Mouse (Mus musculus) forelimb bud, embryonic 11.5 days (tissue): ENCODE measurements at regions not wholly inside any gene's neighbourhood (a gene's known extent, or its start where the extent isn't known, plus 50 kb on each side); places are given as distances from the start of the nearest gene placed in this dataset.

Experiments
- DNase-seq: peaks from one replicate; pipeline ENCODE4 v3.0.0-alpha.2; 2012; ENCODE audit warnings: low read depth, low spot score

DNA sequence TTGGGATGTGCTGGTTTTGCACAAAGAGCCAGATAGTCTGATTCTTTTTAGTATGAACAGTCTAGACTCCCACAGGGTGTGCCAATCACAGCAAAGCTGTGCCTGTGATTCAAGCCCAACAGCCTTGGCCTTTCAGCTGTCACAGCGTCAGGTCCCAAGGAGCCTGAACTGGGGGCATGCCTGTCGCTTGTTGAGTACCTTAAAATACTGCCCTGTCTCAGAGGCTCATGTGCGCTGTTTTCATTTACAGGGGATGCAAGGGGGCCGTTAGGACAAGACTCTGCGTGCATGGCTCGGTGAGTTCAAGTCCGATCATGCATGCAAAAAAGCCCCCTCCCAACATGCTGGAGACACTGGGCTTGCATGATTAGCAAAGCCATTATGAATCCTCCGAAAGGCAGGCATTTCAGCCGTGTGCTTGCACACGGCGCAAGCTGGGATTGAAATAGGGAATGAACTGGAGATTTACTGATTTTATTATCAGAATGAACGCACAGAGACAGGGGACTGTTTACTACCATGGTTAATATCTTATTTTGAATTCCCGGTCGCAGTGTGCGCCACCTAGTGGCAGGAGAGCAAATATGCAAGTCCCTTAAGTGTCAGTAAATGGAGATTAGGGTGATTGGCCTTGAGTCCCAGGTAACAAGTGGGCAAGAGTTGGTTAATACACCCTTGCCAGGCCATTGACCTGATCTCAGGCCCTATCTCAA, 332.8 kb upstream of the Camk1g start:
- peak; percentile 47 for DNase-seq

DNA sequence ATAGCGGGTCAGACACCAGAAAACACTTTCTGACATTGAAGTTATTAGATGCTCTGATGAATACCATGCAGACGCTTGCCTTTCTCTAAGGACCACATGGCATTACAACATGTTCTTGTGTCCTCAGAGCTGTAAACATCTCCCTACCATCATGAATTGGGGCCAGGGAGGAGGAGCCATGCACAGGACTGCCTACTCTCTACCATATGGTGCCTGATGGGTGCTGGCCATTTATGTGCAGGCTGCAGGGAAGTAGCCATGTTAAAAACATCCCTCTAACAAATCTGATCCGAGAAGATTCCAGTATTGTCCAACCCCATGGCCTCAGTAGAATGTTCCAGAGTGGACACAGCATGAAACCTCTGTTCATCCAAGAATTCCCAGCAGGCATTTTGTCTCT, 330.1 kb upstream of the Camk1g start:
- no peak for DNase-seq

DNA sequence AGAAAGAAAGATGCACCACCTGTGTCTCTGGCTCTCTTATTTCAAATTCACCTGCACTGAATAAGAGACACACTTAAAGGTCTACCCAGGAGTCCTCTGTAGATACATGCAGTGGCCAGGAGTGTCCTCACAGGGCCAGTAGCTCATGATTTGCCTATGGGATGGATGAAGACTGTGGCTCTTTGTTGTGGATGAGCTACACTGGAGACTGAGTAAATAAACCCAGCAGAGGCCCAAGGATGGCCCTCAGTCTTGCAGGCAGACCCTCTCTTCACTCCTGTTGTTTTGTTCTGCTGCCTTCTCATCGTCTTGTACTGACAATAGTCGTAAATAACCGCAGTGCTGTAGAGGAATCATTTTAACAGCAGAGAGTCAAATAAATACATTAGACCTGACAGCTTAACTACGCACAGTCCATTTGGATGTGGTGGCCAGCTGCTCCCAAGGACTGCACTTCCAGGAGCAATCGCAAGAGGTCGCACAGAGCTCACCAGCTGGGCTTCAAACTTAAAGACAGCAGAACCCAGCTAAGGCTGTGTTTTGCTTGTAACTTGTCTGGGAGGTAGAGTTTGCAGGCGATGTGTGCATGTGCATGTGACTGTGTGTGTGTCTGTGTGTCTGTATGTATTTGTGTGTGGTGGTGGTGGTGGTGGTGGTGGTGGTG, 328.6 kb upstream of the Camk1g start:
- peak; percentile 77 for DNase-seq

DNA sequence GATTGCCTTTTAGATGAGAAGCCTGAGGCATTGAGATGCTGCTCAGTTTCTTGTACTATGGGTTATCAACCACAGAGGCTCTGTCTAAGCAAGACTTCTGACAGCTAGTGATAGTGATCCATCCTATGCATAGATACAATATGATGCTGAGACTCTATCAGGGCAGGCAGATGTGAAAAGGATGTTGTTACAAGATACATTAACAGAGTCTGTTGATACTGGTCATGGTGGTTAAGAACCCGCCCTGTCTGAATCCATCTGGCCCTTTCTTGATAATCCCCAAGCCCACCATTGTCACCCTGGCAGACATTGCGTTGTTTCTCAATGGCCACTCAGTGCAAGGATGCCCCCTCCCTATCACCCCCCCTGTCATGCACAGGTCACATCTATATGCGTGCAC, 327.8 kb upstream of the Camk1g start:
- DNase-seq = no peak

DNA sequence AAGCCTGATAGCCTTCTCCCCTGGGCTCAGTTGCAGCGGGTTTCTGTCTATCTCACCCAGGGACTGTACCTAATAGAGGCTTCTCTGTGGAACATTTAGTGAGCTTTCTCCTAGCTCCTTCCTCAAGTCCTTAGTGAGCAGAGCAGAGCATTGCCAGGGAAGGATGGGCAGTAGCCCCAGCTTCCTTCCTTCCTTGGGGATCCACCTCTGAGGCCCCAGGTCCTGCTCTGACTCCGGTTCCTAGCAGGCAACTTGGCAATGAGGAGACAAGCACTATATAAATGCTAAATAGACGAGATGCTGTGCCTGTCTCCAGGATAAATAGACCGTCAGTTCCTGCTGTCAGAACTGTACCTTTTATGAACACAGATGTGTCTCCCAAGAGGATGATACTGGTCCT, 326.9 kb upstream of the Camk1g start:
- DNase-seq = no peak

DNA sequence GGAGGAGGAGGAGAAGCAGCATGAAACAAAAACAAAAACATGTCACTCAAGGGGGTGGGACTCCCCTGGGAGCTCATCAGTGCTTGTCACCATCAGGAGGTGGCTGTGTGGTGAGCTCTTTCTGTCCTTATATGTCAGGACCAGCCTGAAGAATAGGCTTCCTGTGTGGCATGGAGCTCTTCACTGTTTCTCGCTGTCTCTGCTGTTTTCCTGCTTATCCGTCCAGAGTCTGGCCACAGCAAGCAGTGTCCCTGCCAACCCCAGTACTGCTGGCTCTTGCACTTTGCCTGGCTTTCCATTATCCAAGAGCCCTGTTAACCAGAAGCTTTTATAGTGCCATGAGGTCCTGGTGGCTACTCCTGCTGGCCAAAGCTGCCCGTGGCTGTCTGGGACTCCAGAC, 322.9 kb upstream of the Camk1g start:
- no peak for DNase-seq

DNA sequence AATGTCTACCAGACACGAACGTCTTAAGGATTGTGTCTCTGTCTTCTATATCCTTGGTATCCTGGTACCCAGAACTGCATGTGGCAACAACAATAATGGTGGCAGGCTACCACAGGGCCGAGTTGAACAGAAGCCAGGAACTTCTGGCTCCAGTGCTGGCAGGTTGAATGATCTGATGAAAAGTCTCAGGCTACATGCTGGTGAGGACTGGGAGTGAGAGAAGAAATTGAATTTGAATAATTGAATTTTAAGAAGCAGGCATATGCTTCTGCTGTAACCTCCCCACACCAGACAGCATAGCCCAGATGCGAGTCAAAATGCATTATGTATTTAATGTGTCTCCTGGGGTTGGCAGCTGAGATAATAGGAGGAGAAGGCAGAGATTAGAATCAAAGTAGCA, 319.5 kb upstream of the Camk1g start:
- DNase-seq = no peak

DNA sequence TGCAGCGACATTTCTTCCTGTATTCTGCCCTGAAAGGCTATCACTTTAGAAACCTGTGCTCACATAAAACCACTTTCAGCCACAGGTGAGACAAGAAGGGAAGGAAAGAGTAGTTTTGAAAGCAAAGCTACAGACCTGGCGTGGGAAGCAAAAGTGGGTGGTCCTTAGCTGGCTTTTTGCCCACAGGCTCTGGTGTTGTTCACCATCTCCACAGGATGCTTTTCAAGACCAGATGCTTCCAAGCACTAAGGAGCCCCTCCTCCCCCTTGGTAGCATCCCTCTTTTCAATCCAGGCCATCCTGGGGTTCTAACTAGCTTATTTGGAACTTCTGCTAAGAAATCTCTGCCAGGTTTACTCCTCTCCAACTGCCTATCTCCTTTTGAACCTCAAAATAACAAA, 312.8 kb upstream of the Camk1g start:
- DNase-seq = no peak

DNA sequence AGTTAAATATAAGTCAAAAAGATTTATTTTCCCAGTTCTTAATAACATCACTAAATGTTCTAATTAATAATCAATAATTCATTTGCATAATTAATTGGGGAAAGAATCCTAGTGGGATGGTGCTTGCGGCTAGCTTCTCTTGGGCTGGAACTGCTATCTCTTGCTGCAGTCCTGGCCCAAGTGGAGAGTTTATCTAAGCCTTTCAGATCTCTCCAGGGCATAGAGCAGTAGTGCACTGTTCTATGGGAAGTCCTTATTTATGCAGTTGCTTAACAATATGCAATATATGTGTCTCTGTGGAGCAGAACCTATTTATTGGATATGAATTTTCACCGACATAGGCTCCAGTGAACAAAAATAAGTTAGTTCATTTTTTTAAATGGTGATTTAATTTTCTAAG, 308.4 kb upstream of the Camk1g start:
- DNase-seq = no peak

DNA sequence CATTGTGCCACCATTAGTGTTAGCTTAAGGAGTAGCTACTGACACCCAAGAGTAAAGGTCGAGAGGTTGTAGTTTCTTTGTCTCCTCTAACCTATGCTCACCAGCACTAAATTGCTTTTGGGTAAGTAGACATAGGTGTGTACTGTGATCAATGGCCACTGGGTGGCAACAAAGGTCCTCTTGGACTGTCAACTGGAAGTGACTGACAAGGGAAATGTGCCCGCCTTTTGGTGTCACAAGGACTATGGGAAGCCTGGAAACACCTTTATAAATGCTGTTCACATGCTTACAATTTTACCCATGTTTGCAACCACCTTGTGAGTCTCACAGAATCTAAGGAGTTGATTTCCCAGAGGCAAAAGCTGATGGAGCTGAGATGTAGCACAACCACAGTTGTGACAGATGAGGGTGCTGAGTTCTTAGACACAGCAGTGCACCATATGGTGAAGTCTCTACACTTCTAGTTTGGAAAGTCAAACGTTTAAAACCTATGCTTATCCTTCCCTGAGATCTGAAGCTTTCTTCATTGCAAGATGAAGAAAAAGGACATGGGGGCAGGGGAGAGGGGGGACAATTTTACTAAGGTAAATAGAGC, 303.2 kb upstream of the Camk1g start:
- DNase-seq = peak; percentile 32

DNA sequence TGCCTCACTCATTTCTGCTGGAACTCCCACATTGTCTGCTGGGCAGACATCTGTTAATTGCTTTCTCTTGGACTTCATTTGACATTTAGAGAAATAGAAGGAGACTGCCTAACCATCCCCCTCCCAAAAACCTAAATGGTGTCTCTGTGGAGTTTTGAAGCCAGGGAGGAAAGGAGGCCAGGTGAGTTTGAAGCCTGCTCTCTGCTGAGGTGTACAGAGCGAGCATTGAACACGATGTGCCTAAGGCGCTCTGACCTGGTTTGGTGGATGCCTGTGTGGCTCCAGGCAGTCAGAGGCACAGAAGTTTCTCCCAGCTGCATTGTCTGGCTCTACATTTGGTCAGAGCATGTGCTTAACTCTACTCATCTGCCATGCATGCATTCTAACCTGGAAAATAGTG, 302.6 kb upstream of the Camk1g start:
- DNase-seq = no peak

DNA sequence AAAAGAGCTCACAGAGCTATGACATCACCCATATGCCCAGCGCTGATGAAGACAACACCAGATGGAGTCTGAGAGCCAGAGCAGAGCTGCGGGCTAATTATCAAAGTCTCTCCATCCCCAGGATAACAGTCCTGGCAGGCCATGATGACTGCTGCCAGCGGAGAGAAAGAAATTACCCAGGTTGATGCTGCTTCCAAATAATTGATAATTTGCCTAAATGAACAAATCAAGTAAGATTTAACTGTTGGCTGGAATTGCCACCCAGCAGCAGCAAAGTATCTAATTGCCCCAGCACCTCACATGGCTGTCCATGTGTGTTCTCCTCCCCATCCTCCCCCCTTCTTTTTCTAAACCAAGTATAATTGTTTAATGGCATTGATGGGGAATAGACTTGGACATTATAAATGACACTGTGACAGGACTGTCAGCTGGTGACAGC, 301.7 kb upstream of the Camk1g start:
- DNase-seq = no peak

DNA sequence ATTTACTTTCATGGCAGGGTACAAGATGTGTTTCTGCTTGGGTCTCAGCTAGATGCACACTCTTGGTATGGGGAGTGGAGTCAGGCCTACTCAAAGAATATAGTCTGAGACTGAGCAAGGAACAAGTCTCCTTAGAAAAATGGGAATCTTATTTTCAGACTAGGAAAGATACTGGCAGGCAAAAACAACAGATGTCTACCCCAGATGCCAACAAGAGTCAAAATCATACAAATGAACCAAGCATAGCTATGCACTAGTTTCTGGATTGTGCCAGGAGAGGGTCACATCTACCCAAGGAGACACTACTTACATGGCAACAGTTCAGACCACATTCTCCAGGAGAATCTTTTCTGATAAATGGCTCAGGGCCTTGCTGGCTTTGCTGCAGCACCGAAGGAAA, 300.9 kb upstream of the Camk1g start:
- no peak for DNase-seq

DNA sequence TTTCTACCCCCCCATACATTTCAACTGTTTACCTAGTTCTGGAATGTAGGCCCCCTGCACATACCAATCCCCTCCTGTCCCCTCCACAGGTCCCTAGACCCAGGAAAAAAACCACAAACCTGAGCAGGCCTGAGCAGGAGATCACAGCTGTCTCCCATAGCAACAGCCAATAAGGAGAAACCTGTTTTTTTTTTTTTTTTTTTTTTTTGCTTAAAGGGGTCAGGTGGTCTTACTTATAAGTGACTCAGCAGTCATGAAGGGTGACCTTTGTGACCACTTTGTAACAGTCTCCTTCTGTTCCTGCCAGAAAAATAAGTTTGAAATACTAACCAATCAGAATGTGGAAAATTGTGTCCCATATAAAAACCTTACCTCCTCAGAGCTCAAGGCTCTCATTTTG, 299.9 kb upstream of the Camk1g start:
- DNase-seq = no peak

DNA sequence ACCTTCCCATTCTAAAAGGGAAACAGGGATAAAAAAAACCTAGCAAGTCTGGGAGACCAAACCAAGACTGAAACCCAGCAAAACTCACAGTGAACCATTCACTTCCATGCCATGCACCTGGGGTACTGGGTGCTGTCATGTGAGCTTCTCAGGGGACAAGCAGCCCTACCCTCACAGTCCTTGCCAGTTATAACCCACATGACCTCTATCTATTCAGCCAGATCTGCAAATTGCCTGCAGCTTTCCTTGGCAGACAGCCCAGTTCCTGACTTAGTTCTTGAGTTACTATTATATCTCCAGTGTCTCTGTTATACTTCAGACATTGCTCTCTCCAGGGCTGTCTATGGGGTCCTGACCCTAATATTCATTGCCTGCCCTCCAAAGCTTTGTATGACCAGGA, 298.7 kb upstream of the Camk1g start:
- DNase-seq = no peak

DNA sequence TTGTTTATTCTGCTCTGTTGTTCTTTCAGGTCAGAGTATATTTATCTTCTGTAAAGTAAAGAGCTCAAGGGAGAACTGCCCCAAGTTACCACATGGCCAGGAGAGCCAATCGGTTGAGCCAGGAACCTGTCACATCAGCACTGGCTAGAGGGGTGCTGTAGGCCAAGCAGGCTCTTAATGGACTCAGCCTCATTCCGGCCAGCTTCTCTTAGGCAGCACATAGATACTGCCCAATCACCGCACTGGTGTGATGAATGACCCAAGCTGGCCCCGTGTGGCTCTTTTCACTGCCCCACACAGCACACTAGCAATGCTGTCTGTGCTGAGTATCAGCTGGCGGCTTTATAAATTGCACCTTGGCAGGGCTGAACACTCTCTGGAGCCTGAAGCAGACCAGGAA, 295.8 kb upstream of the Camk1g start:
- DNase-seq = no peak

DNA sequence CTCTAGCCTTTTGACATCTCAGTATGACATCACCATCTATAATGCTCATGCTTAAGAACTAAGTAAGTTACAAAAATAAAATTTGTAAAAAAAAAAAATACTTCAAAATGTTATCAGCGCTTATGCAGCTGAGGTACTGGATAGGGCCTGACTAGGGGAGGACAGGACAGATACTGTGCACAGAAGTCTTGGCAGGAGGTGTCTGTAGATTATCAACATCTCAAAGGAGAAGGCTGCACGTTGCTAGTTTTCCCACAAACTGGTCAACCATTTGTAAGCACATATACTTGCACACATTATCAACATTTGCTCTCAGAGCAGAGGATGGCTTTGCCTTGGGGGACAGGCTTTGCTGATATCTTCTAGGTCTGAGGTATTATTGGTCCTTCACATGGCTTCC, 294.5 kb upstream of the Camk1g start:
- no peak for DNase-seq

DNA sequence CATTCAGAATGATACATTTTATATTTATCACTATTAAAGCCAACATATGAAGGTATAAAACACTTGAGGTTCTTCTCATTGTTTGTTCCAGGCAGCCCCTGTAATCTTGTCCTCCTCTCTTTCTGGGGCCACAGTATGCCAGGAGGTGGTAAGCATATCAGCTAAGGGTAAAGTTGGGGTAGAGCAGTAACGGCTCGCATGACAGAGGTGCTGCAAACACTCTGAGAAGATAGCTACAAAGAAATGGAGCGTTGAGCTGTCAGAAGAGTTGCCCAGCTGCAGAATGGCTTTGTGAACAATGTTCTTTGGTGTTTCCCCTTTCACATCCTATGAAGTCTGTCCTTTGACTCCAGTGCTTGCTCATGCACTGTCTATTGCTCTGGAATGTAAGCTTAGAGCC, 293.5 kb upstream of the Camk1g start:
- DNase-seq = no peak

DNA sequence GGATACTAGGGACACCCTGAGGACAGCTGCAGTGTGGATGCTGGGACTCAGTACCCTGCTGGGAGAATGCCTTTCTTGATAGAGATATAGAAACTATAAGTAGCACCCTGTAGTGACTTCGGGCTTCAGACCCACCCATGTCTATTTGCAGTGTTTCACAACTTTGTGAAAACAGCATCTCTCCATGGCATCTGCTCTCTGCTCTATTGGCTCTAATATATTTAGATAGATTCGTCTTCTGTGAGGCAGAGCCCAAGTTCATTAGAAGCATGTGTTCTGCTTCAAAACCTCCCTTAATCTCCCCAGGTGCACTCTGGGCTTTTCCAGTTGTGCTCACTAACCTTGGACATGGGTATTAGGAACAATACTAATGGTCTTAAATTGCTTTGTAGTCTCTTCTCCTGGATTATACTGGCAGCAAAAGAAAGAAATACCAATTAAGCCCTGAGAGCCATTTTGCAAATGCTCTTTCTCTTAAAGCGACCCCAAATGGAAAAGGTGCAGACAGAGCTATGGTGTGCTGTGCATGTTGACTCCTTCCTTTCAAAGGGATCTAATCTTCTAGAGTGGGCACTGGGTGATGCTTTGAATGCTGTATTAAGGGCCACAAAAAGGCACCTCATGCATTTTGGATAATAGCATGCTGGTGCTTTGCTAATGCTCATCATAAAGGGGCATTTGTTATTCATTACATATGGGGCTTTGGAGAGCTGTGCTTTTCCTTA, 292.2 kb upstream of the Camk1g start:
- no peak for DNase-seq

DNA sequence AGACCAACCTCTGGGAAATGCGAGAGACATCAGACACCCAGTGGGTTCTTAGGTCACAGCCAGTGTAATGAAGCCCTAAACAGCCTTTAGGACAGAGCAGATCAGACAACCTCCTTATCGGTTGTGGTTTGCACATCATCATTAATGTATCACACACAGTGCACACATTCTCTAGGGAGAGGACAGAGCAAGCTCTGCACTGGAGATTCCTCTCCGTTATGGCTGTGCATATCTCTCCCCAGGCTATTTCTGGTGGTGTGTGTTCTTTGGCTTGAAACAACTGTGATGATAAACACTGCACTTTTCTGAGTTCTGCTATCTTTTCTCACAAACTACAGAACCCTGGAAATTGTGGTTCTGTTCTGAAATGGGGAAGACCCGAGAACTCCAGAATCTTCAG, 291.3 kb upstream of the Camk1g start:
- no peak for DNase-seq

DNA sequence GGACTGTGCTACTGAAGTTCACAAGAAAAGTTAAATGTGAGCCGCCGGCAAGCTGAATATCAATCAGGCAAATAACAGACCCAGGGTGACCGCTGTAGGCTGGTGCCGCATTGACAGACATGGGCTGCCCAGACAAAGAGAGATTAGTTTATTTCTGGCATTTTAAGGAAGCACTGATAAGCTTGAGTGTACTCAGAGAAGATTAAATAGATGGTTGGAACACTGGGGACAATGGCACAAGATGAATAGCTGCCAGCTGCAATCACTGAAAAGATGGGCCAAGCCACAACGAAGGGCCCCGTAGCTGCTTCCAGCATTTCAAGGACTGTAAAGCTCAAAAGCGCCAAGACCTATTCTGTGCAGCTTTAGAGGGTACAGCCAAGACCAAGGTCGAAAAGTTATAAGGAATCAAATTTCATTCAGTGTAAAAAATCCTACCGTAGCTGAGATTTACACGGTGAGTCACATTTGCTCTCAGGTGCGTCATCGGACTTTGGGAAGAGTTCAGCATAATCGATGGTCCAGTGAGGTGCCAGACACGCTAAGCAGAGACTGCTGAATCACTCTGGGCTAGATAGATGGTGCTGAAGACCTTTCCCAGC, 285.1 kb upstream of the Camk1g start:
- DNase-seq = no peak

DNA sequence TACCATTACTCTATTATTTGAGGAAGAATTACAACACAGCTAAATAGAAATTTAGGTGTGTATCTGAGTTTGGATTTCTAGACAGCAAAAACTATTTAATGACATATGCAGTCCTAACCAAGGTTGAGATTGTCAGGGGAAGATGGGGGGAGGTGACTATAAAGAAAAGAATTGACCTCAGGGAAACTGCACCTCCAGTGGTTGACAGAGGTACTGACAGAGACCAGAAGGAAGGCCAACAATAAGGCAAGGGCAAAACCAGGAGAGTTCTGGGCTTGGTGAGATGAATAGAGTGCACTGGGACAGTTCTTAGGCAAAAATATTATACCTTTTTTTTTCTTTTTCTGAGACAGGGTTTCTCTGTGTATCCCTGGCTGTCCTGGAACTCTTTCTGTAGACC, 280.2 kb upstream of the Camk1g start:
- DNase-seq = no peak
